Mouse (Mus musculus) v-Abl transformed pro-B cells (cell line): ENCODE results near the gene Macrod2.

Source experiments
- in situ Hi-C, 2 experiments: fragments of 400-800 bp; cut with MboI; formaldehyde crosslinking; loops; one replicate each; pipeline ENCODE4 v1.15.1; 2025; ENCODE audit not compliant: unreplicated experiment in 2 of 2

The Macrod2 gene

GRCm38 (mm10) chr2:141416855-141417544, 1021.9 kb downstream of the Macrod2 start:
- in situ Hi-C loops, result no loop called here

DNA sequence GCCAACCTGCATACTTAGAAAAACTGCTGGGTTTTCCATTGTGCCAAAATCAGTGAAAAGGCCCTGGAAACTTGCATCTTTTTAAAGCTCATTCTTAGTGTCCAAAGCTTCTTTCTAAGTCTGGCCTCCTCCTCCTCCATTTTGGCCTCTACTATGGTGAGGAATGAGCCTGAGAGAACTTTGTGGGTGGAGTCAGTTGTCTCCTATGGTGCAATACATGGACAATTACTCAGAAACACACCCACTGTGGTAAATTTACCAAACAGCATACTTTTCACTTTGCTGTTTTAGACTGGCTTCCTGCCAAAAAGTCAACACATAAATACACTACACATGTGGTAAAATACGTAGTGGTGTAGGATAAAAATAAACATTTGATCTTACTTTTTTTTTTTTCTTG, 1024.7 kb downstream of the Macrod2 start:
- in situ Hi-C loops, result no loop called here

GRCm38 (mm10) chr2:141434084-141434483, 1039.0 kb downstream of the Macrod2 start:
- in situ Hi-C loops, result no loop called here

- in situ Hi-C loops, result no loop called here
Observed at GRCm38 (mm10) chr2:141434731-141435570, 1039.8 kb downstream of the Macrod2 start.

GRCm38 (mm10) chr2:141441896-141442295, 1046.8 kb downstream of the Macrod2 start:
- in situ Hi-C loops, result no loop called here

- in situ Hi-C loops, result no loop called here
Observed at GRCm38 (mm10) chr2:141449078-141449680, 1054.1 kb downstream of the Macrod2 start.

GRCm38 (mm10) chr2:141463946-141464345, 1068.8 kb downstream of the Macrod2 start:
- in situ Hi-C loops, result no loop called here

DNA sequence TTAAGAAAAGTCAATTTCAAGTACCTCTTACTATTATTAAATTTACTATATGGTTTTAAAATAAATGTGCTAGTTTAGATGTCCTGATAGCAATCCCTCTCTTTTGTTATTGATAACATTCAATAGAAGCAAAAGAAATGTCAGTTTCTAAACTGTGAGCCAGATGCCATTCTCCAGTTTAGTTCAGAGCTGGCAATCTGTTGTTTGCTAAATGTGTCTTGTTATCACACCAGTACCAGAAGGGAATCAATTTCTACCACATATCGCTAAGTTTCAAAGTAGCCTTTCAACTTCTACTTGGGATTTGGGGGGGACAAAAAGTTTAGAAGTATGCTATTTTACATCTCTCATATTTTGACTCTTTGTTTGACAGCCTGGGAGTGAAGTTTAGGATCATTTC, 1077.7 kb downstream of the Macrod2 start:
- in situ Hi-C loops, result no loop called here

DNA sequence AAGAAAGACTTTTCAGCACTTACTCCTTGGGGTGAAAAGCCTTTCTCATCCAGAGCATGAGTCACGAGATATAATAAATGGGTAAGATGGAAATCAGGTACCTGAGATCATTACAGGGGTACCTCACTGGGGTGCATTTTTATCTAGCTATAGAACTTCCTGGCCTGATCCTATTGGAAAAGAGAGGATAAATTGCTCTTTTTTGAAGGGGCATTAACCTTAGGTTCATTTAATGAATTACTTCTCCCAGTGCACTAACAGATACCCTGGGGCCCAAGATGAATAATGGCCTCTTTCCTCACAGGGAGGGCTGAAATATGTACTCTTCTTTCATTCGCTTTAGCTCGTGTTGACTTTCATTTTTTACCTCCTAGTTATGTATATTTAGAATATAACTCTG, 1082.5 kb downstream of the Macrod2 start:
- in situ Hi-C loops, result no loop called here

- in situ Hi-C loops, result no loop called here
Observed at GRCm38 (mm10) chr2:141490518-141490917, 1095.4 kb downstream of the Macrod2 start.

DNA sequence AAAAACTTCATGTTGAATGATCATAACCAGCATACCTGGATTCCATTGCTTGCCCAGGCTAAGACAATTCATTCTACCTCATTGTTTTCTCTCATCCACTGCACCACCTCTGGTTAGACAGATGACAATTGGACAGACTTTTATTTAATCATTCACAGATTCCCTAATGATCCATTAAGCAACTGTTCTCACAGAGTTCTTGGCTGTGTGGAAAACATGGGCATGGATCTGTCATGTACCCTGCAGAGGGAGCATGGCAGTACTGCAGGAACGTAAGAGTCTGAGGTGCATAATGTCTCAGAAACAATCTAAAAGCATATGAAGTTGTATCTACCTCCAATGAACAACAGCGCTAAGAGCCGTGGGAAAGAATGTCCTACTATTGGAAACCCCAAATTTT, 1110.3 kb downstream of the Macrod2 start:
- in situ Hi-C loops, result no loop called here

- in situ Hi-C loops, result no loop called here
Observed at GRCm38 (mm10) chr2:141507929-141508897, 1113.1 kb downstream of the Macrod2 start.

DNA sequence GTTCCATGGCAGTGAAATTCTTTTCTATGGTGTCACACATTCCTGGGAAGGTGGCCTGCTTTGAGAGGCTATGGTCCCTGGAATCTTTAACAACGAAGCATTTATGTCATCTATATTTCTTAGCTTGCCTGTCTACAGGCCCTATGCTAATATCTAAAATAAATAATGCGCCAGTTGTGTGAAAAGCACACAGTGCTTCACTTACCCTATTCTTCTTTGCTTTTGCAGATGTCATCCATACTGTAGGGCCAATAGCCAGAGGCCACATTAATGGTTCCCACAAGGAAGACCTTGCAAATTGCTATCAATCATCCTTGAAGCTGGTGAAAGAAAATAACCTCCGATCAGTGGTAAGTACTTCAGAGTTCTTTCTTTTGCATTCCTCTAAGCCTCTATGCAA, 1119.9 kb downstream of the Macrod2 start:
- in situ Hi-C loops, result no loop called here

GRCm38 (mm10) chr2:141522081-141522480, 1127.0 kb downstream of the Macrod2 start:
- in situ Hi-C loops, result no loop called here

- in situ Hi-C loops, result no loop called here
Observed at GRCm38 (mm10) chr2:141545877-141546276, 1150.8 kb downstream of the Macrod2 start.

DNA sequence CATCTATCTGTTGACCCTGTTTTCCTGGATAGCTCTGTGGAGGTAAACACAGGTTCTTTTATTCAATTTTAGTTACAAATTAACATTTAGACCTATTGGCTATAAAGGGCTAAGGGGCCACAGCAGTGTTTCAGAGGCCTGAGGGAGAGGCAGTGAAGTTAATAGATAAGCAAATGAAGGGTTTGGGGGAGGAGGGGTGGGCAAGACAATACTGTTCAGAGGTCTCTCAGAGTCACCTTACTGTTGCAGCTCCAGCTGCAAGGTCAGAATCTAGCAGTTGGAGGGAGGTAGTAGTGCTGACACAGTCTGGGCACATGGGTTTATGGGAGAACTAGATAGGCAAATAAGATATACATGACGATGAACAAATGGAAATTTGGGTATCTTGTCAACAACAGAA, 1156.6 kb downstream of the Macrod2 start:
- in situ Hi-C loops, result no loop called here

DNA sequence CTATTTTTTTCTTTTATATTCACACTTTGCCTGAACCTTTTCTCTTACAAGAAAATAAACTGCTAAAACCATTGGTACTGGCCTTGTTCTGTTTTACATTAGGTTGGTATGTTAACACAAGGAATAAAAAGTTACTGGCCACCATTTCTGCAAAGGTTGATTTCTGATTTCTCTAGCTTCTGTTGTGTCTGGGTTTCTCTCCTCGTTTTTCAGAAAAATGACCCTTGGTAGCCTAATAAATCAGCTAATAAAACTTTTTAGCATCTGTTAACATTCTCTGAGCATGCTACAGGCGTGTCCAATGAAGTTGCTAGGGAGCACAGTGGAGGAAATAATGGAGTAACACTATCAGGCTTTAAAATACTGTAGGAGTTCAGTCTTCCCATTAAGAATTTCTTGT, 1161.6 kb downstream of the Macrod2 start:
- in situ Hi-C loops, result no loop called here

DNA sequence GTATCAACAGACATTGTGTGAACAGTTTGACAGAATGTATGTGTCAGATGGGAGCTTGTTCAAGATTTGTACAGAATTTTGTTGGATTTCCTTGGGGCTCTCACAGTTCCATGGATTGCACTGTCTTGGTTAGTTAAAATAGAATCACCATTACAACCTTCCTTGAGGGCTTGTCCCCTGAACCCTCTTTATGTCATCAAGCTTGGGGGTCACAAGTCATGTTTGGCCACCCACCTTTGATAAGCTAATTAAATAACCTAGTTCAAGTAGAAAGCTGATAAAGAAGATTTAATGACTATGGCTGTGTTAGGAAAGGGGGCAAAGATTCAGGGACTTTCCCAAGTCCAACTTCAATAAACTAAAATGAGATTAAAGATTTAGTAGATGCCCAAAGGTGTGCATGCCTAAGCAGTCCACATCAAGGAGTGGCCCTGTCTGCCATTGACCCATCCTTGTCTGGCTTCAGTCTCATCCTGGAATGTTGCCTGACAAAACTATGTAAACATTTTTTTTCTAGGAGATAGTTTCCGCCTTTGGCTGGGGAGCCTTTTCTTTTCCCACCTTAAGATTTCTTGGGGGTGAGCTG, 1163.2 kb downstream of the Macrod2 start:
- in situ Hi-C loops, result no loop called here

GRCm38 (mm10) chr2:141565986-141566385, 1170.9 kb downstream of the Macrod2 start:
- in situ Hi-C loops, result no loop called here

DNA sequence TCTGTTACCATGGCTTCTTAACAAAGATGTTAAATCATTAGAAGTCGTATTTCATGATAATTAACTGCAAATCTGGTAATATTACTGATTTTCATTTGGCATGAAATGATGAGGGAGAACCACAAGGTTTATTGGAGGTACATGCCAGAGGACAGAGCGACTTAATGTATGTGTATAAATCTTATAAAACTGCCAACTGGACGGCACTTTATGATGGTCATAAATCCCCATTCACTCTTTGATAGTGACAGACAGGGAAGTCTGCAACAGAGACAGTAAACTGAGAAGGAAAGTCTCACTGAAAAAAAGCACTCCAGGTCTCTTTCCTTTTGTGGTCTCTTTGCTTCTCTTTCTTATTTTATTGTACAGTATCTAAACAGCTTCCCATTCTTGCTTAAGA, 1176.3 kb downstream of the Macrod2 start:
- in situ Hi-C loops, result no loop called here
